Mouse (Mus musculus) ZHBTc4 (cell line): ENCODE results near the gene Dcbld2.
A peak's percentile ranks its signal among the peaks of the same experiment; 100 is the strongest.
"Not testable (repeated sequence)": the region's sequence is repeated elsewhere in the genome, so short reads cannot be mapped to it uniquely, and the experiment has no call there.

Source experiments
- DNase-seq: peaks from one replicate; pipeline ENCODE4 v3.0.0-alpha.2; 2011; ENCODE audit warnings: low read depth, low spot score

Gene Dcbld2

DNA sequence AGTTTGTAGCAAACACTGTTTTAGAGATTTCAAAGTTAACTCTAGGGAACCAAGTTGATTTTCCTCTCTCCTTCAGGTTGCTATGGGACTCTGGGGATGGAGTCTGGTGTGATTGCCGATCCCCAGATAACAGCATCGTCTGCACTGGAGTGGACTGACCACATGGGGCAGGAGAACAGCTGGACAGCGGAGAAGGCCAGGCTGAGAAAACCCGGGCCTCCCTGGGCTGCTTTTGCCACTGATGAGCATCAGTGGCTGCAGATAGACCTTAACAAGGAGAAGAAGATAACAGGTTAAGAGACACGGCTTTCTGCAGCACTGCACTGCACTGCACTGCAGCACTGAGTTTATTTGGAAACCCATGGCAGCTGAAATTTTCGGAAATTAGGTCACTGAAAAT, 42.4 kb downstream of the Dcbld2 start:
- DNase-seq: no peak

DNA sequence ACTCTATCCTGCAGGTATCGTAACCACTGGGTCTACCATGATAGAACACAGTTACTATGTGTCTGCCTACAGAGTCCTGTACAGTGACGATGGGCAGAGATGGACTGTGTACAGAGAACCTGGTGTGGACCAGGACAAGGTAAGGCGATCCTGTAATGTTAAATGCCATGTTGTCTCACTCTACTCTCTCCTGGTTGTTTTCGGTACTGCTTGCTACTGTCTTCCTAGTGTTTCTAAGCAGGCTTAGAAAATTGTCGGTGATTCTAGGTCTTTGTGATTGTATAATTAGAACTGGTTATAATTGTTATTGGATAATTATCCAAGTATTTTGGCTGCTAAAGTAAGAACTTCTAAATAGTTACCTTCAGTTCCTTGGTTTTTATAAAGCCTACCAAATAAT, 43.4 kb downstream of the Dcbld2 start:
- no peak for DNase-seq

- DNase-seq: no peak
Observed at GRCm38 (mm10) chr16:58453138-58453537, 44.9 kb downstream of the Dcbld2 start.

- no peak for DNase-seq
Observed at GRCm38 (mm10) chr16:58453820-58454219, 45.6 kb downstream of the Dcbld2 start.

DNA sequence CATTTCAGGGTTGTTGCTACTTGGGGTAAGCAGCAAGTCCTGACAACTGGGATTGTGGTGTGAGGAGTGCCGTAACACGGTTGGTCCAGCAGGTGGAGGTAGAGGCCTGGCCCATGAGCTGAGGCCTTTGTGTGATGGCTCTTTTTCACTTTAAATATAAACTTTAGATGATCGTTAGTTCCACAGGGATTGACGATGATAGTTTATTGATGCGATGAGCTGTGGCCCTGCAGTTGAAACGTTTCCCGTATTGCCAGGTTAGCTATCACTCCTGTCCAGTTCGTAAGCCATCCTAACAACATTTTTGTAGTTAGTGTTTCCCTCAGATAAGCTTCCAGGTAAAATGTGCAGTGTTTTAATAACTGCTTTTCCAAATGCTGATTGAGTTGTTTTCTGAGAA, 46.4 kb downstream of the Dcbld2 start:
- peak; percentile 71 for DNase-seq

- no peak for DNase-seq
Observed at GRCm38 (mm10) chr16:58455118-58455517, 46.9 kb downstream of the Dcbld2 start.

DNA sequence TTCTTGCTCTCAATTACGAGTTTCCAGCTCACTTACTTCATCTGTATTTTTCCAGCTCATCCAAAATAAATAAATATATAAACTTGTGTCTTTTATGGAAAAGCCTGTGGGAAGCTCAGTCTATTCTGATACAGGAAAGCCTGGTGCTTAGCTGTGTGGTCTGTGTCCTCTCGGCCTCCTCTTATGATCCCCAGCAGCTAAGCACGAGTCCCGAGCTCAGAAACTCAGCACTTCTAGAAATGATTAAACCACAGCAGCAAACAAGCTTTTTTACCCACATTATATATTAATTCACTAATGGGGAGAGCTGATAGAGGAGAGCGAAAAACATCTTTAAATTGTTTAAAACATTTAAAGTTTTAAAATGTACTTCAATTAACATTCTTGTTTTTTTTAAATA, 48.2 kb downstream of the Dcbld2 start:
- DNase-seq: no peak

- DNase-seq: no peak
Observed at GRCm38 (mm10) chr16:58456991-58457390, 48.7 kb downstream of the Dcbld2 start.

DNA sequence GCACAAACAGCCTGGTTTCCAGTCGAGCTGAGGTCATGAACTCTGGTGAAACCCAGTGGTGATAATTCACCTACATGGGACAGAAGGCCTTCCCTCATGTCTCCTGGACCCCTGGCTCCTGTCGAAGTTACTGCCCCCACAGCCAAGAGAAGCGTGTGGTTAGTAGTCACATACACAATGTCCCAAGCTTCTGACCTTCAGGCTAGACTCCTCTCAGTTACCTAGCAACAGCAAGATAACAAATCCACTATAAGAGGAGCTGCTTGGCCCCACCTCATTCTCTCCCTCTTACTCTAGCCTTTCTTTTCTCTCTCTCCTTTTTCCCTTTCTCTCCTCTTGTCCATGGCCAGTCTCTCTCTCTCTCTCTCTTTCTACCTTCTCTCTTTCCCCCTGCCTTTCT, 51.7 kb downstream of the Dcbld2 start:
- DNase-seq: not testable (repeated sequence)

DNA sequence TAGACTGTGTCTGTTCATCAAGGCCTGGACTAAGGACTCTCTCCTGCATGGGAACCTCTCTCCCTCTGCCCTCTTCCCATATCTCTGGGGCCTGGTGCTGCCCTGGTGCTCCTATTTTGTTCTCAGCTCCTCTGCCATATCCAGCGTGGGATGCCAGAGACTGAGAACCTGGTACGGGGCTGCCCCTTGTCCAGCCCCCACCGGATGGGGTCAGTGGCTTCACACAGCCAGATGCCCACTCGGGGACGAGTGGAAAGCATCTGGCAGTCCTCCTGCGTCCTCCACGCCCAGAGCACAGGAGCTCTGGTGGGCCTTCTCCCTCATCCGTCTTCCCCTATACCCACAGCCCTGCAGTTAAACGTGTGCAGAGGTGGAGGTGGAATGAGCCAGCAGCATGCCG, 52.1 kb downstream of the Dcbld2 start:
- DNase-seq: no peak

- DNase-seq: peak; percentile 12
Observed at GRCm38 (mm10) chr16:58461856-58462518, 53.7 kb downstream of the Dcbld2 start.

- DNase-seq: no peak
Observed at GRCm38 (mm10) chr16:58462519-58462918, 54.3 kb downstream of the Dcbld2 start.

DNA sequence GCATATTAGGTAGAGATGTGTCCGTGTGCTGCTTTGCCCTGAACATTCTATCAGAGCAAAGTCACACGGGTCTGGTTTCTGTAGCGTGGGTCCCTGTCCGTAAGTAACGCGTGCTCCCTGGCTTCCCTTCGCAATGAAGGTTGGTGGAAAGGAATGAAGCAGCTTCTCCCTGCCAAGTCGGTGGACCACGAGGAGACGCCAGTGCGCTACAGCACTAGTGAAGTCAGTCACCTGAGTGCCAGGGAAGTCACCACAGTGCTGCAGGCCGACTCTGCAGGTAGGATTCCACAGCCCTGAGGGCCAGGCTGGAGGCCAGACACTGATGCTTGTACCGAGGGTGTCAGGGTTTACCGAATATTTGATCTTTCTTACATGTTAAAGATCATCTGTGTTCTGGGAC, 55.8 kb downstream of the Dcbld2 start:
- no peak for DNase-seq

GRCm38 (mm10) chr16:58465412-58465811, 57.2 kb downstream of the Dcbld2 start:
- DNase-seq: no peak

- DNase-seq: peak; percentile 7
Observed at GRCm38 (mm10) chr16:58470061-58470460, 61.8 kb downstream of the Dcbld2 start.

DNA sequence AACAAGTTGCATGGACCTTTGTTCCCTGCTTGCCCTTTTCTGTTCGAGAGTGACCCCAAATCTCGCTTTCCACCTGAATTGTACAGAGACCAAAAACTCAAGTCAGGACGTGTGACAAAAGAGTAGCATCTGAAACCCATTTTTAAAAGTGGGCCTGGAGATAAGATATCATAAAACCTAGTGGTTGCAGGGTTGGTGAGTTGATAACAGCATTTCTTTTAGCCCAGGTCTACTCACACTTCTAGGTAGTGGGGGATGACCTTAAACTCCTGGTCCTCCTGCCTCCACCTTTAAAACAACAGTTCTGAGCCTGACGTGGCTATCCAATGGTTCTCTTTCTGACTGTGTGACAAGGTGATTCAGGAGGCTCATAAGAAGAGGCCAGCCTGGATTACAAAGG, 62.6 kb downstream of the Dcbld2 start:
- no peak for DNase-seq

GRCm38 (mm10) chr16:58474875-58475274, 66.6 kb downstream of the Dcbld2 start:
- no peak for DNase-seq

- DNase-seq: no peak
Observed at GRCm38 (mm10) chr16:58475544-58476154, 67.4 kb downstream of the Dcbld2 start.

- DNase-seq: peak; percentile 33
Observed at GRCm38 (mm10) chr16:58476363-58476762, 68.1 kb downstream of the Dcbld2 start.

GRCm38 (mm10) chr16:58479898-58480448, 71.7 kb downstream of the Dcbld2 start:
- no peak for DNase-seq

DNA sequence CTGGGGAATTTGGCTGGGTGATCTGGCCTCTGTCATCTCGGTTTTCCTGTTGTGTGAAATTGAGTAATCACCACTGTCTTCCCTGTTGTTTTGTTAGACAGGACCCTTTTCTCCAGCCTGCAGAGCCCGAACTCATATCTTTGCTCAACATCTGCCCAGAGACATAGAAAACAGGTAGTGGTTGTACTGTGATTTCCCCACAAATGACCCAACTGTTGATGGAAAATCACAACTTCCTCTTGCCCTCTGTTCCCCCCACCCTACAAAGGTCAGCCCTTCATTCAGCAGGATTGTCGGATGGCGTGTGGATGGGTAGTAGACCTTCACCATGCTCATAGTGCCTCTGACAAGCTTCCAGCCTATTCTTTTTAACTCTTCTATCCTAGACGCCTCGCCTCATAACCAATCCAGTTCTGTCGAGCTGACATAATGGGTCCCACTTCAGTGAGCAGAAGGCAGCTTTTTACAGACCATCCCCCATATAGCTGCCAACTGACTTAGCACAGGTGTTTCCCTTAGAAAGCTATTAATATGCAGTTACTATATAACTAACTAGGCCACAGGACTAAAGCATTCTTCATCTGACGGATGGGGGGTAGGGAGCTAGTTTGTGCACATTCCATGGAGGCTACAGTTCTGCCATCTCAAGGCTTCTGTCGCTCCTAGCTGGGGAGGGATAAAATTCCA, 73.1 kb downstream of the Dcbld2 start:
- no peak for DNase-seq

DNA sequence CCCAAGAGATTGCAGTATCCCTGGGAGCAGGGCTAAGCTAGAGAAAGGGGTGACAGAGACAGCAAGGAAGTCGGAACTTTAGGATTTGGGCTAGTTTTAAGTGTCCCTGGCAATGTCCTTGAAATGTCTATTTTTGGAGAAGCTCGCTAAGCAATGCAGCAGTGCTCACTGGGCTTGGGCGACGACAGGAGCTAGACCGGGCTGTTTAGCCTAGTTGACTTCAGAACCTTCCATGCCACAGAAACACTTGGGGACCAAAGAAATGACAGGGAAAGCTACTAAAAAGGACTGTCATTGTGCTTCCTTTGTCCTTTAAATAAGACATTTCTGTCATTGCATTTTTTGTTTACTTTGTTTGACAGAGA, 73.6 kb downstream of the Dcbld2 start:
- no peak for DNase-seq

GRCm38 (mm10) chr16:58482296-58482695, 74.1 kb downstream of the Dcbld2 start:
- no peak for DNase-seq
